Mouse (Mus musculus) kidney, postnatal 36 days (tissue): ENCODE measurements at regions not wholly inside any gene's neighbourhood (a gene's known extent, or its start where the extent isn't known, plus 50 kb on each side); places are given as distances from the start of the nearest gene placed in this dataset.

ENCODE experiments used
- DNase-seq, 2 experiments: peaks; one replicate each; pipeline ENCODE4 v3.0.0; 2021 to 2022; ENCODE audit warnings: mixed read lengths in 2 of 2

DNA sequence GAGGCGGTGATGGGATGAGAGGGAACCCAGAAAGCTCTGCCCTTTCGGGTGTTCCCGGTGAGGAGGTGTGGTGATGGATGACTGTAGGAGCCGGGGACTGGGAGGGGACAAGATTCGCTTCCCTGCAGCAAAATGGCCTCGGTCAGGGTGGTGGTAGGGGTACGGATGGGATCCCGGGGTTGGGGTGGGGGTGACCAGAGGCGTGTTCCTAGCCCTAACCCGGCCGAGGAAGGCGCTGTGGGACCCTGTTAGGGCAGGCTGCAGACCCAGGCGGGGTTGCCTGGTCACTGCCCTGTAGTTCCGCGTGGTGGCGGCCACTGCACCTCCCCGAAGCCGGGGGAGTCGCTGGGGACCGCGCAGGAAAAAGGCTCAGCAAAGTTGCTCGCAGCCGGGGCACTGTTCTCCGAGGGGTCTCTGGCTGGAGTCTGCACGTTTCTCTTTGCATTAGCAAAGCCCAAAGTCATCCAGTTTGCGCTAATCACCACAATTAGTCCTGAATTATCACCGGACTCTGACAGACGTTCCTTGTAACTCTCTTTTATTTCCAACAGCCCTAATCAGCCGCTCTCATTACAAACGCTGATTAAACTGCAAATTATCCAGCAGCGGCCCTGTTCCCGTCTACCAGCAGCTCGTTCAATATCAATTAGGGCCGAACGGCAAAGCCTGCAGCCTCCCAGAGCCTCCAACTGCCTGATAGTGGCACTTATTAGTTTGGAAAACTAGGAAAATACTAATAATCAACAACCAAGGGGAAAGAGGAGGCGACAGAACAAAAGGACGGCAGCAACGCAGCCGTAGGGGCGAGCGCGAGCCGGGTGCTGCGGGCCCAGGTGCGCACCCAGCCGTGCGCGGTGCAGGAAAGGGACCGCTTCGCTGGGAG is 78.8 kb upstream of the Tbca start:
- peak in 1 of 2 experiments; percentile 50 for DNase-seq

DNA sequence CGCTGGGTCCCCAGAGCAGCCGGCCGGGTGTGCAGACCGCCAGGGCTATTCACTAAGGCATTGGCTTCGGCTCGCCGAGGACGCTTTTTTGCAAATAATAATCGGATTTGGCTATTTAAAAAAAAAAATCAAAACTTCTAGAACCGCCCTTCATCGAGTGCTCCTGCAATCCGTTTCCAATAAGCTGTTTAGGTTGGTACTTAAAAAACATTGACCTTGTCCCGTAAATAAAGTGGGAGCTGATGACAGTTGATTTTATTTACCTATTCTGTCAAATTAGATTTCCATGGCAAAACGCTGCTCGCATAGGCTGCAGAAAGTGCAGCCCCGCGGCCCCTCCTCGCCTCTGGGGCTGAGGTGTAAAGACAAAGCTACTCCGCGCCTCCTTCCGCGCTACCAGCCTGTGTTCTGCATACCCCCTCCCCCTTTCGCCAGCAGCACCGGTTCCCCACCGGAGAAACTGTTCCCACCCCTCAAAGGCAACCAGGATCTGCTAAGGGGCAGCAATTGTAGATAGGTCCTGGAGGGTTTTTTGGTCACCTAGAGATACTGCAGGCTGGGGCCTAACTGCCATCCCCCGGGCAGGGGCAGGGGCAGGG is 78.0 kb upstream of the Tbca start:
- no peak for DNase-seq

GRCm38 (mm10) chr13:94713451-94713850 is 75.3 kb upstream of the Tbca start:
- no peak for DNase-seq

GRCm38 (mm10) chr13:94721625-94722024 is 67.1 kb upstream of the Tbca start:
- DNase-seq = no peak
